Mouse (Mus musculus): ENCODE measurements at regions not wholly inside any gene's neighbourhood (a gene's known extent, or its start where the extent isn't known, plus 50 kb on each side); places are given as distances from the start of the nearest gene placed in this dataset.

GRCm38 (mm10) chrX:112984668-112985067 lies 200.6 kb downstream of the Chm start:
- no peak for DNase-seq (ENCODE audit: low spot score)

DNA sequence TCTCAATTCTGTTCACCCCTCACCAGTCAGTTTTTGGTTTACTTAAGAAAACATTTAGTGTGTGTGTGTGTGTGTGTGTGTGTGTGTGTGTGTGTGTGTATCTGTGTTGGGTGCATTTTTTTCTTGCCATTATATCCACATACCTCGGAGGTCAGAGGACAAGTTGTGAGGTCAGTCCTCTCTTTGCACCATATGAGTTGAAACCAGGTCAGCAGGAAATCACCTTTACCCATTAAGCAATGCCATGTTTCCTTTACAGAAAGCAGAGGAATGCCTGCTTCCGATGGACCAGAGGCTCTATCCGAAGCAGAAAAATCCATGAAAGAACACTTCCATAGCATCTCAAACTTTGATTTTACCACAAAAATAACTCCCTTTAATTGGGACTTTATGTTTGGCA lies 201.2 kb downstream of the Chm start:
- no peak for DNase-seq (ENCODE audit: low spot score)

DNA sequence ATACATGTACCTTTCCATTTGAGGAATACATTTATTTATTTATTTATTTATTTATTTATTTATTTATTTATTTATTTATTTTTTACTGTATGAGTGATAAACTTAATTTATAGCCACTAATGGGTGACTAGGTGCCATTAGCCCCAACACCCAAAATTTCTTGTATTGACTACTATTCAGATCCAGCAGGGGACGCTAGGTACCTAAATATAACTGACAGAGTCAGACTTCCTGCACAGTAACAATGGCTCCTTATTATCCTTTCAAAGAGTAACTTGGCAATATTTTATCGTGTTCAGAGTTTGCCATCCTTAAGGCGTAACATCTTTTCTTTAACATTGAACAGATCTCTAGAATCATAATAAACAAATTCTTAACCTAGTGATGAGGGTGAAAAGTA lies 206.7 kb downstream of the Chm start:
- no peak for DNase-seq (ENCODE audit: low spot score)

DNA sequence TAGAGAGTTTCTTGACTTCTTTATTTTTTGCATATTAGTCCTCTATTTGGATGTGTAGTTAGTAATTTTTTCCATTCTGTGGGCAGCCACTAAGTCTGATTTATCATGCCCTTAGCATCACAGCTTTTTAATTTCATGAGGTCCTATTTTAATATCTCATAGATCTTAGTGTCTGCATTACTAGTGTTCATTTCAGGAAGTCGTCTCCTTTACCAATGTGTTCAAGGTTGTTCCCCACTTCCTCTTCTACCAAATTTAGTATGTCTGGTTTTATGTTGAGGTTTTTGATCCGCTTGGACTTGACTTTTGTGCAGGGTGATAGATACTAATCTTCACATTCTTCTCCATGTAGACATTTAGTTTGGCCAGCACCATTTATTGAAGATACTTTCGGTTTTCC lies 221.2 kb downstream of the Chm start:
- DNase-seq (ENCODE audit: low spot score), result no peak

DNA sequence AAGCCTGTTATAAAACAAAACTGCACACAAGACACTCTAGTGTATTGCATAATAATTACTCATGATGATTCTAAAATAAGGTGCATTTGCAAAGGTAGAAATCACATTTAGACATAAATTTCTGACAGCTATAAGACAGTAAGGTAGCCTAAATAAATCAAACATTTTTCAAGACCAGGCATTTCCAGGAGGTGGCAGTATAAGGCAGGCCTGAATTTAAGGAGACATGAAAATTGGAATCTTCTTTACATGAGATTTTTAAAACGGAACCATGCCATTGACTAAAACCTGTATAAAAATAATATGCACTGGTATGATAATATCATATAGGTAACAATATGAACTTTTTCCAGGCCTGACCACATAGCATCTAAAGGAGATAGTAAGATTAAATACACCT lies 235.5 kb downstream of the Chm start:
- no peak for DNase-seq (ENCODE audit: low spot score)

- DNase-seq (ENCODE audit: low spot score), result no peak
Observed at GRCm38 (mm10) chrX:112947521-112947920, 237.8 kb downstream of the Chm start.

DNA sequence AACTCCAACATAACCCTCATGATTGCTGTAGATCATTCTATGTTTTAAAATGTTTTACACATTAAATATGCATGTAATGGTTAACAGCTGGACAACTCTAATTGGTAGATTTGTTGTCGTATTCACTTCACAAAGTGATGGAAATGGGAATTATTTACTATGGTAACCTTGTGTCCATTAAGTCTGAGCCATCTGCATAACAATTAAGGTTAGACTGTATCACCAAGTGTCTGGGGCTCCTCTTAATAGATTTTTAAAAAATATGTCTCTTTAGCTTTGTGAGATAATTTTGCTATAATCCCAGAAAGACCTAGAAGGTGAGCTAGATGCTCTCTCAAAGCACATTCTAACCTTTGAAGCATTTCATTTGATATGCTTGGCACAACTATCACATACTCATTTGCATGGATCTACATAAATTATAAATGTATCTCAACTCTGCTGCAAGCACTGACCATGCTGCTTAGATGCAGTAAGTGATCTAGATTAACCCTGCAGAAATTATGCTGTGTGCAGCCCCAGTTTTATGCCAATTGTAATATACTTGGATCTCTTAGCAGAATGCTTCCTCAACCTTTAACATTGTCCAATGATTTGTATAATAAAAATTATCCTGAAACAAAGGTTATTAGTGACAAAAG lies 227.2 kb upstream of the Pof1b start:
- no peak for DNase-seq (ENCODE audit: low spot score)

- DNase-seq (ENCODE audit: low spot score), result peak; percentile 6
Observed at GRCm38 (mm10) chrX:112903631-112904410, 205.4 kb upstream of the Pof1b start.

GRCm38 (mm10) chrX:112886539-112886938 lies 188.1 kb upstream of the Pof1b start:
- DNase-seq (ENCODE audit: low spot score), result no peak

All from heart, adult 8-10 months (tissue).